Mouse (Mus musculus) megakaryocyte-erythroid progenitor cell, adult 5-6 weeks (primary cell): ENCODE results near the gene Ywhae. TPM values are rescaled to one million over a fixed set of nuclear protein-coding genes. Genes with fewer than 3 reads are reported as not detected.

Experiments
- ATAC-seq: replicated peaks from 2 replicates; pipeline ENCODE4 v1.8.0; 2016; ENCODE audit warnings: mild to moderate bottlenecking, inconsistent platforms; ENCODE audit not compliant: severe bottlenecking, poor library complexity, low FRiP score, low TSS enrichment
- total RNA-seq, 2 experiments: library from RNA; stranded (forward) in 1 of 2; stranded (reverse) in 1 of 2; fragments of 200-1000, 215-1000 nt in 1 of 2; fragments of >200 nt in 1 of 2; fragmentation: Nextera tagmentation in 1 of 2; gene quantifications; 2 replicates each; pipeline ENCODE4 v1.2.3; 2014 to 2017

The Ywhae gene
- total RNA-seq, 2 experiments from 2014 or later, result 395 to 400 TPM

- no peak for ATAC-seq
Measured at GRCm38 (mm10) chr11:75735462-75736252, 3.0 kb downstream of the Ywhae start.

GRCm38 (mm10) chr11:75736978-75737377 lies 4.3 kb downstream of the Ywhae start:
- ATAC-seq, result no peak

- ATAC-seq, result no peak
Measured at GRCm38 (mm10) chr11:75737806-75738476, 5.3 kb downstream of the Ywhae start.

GRCm38 (mm10) chr11:75738477-75738821 lies 5.8 kb downstream of the Ywhae start:
- no peak for ATAC-seq

- ATAC-seq, result no peak
Measured at GRCm38 (mm10) chr11:75740204-75740603, 7.5 kb downstream of the Ywhae start.

GRCm38 (mm10) chr11:75741615-75742014 lies 8.9 kb downstream of the Ywhae start:
- ATAC-seq, result 0 out of 2 replicates have a peak, but pooled peaks have one; percentile 45

- no peak for ATAC-seq
Measured at GRCm38 (mm10) chr11:75744761-75745160, 12.1 kb downstream of the Ywhae start.

- ATAC-seq, result no peak
Measured at GRCm38 (mm10) chr11:75750537-75750936, 17.9 kb downstream of the Ywhae start.

- no peak for ATAC-seq
Measured at GRCm38 (mm10) chr11:75751082-75751481, 18.4 kb downstream of the Ywhae start.

GRCm38 (mm10) chr11:75756687-75757086 lies 24.0 kb downstream of the Ywhae start:
- ATAC-seq, result no peak

GRCm38 (mm10) chr11:75758553-75758952 lies 25.9 kb downstream of the Ywhae start:
- ATAC-seq, result no peak

GRCm38 (mm10) chr11:75760785-75761184 lies 28.1 kb downstream of the Ywhae start:
- no peak for ATAC-seq

GRCm38 (mm10) chr11:75762708-75763107 lies 30.0 kb downstream of the Ywhae start:
- no peak for ATAC-seq

- no peak for ATAC-seq
Measured at GRCm38 (mm10) chr11:75764521-75765023, 31.9 kb downstream of the Ywhae start.

GRCm38 (mm10) chr11:75765161-75765560 lies 32.5 kb downstream of the Ywhae start:
- no peak for ATAC-seq

- ATAC-seq, result no peak
Measured at GRCm38 (mm10) chr11:75767014-75767413, 34.3 kb downstream of the Ywhae start.

- ATAC-seq, result no peak
Measured at GRCm38 (mm10) chr11:75768091-75768989, 35.7 kb downstream of the Ywhae start.

- peak; percentile 92 for ATAC-seq
Measured at GRCm38 (mm10) chr11:75769206-75769605, 36.5 kb downstream of the Ywhae start.

- ATAC-seq, result no peak
Measured at GRCm38 (mm10) chr11:75772562-75772961, 39.9 kb downstream of the Ywhae start.

- ATAC-seq, result no peak
Measured at GRCm38 (mm10) chr11:75775919-75776318, 43.2 kb downstream of the Ywhae start.
